ENCODE assay signal across 8 mouse cellular contexts in the genomic region with DNA sequence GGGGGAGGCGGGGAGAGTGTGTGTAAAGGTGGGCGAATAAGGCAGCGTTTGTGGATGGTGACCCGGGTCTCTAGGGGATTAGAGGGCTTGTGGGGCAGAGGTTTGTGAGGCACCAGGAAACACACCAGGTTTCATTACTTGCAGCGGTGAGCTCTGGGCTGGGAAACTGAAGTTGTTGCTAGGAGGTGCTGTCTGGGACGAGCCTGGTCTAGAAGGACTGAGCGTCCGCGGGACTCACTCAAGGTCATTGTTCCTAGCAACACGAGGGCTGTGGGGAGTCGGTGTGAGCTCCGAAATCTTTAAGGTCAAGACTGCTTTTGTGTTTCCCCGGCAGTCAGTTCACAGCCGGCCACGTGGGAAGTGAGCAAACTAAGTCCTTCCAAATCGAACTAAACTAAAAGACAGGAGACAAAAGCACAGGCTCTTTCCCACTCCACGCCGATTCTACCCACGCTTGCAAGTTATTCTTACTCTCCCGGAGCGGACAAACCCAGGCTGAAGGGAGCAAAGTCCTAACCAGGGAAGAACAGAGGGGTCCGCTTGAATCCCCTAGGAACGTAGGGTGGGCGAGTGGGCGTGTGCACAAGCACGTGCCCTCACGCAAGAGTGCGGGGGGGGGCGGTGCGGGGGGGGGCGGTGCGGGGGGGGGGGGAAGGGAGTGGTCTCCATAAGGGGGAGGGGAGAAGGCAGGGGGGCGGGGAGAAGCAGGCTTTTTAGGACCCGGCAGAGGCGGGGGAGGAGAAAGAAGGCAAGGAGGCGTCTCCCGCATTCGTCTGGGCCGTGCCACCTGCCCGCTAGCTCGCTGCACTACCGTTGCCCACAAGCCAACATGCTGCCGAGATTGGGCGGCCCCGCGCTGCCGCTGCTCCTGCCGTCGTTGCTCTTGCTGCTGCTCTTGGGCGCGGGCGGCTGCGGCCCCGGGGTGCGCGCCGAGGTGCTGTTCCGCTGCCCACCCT. TPM values are rescaled to one million over a fixed set of nuclear protein-coding genes. Genes with fewer than 3 reads are reported as not detected.
DNase-seq lines count a peak whose midpoint lies in the region; ATAC-seq lines count a peak whose summit lies in the region.

Gene Igfbp2 (plus strand): TSS at position 753 of the 956 bp plus-strand sequence.

- peaks cover 12% of the 10 kb centered on the region; the same call in 1 of the 2 replicates for H3K27me3 ChIP-seq in heart, embryonic 10.5 days (ENCODE audit: insufficient read depth, poor library complexity, severe bottlenecking)
- peaks cover 40% of the 10 kb centered on the region for H3K27me3 ChIP-seq in liver, embryonic 16.5 days (ENCODE audit: control insufficient read depth, insufficient read depth, low read depth, low read length)

- H3K9me3 ChIP-seq in heart, embryonic 10.5 days = no peaks in the 10 kb centered on the region
- no peaks in the 10 kb centered on the region for H3K9me3 ChIP-seq in liver, embryonic 16.5 days (replicated peaks; ENCODE audit: control insufficient read depth, low read length)

- intact Hi-C loops in heart, postnatal 25 days (cut with DNase I) = no loop called here

- peak within 1 kb of the TSS; percentile 82 for H3K27ac ChIP-seq in heart, embryonic 10.5 days
- no peak within 1 kb of the TSS for H3K27ac ChIP-seq in liver, embryonic 16.5 days (ENCODE audit: low read length)

- 1% methylated on average over 53 of the region's 58 CpGs for WGBS in heart, embryonic 10.5 days
- WGBS in liver, embryonic 16.5 days (ENCODE audit: insufficient replicate concordance) = 2% methylated on average over 47 of the region's 58 CpGs

- H3K36me3 ChIP-seq in heart, embryonic 10.5 days = no peaks in the 10 kb centered on the region
- no peaks in the 10 kb centered on the region for H3K36me3 ChIP-seq in liver, embryonic 16.5 days (ENCODE audit: control insufficient read depth, insufficient read depth)

- peak within 1 kb of the TSS; percentile 68 for H3K4me3 ChIP-seq in heart, embryonic 10.5 days
- H3K4me3 ChIP-seq in liver, embryonic 16.5 days (ENCODE audit: low read depth, low read length) = peak within 1 kb of the TSS; percentile 48

- DNase-seq in heart, embryonic 10.5 days (ENCODE audit: low spot score) = peak; percentile 81
- no peak for DNase-seq in heart, postnatal 25 days (ENCODE audit: low spot score)
- DNase-seq in brain, adult 2 months (ENCODE audit: low read depth, low spot score) = peak; percentile 50
- DNase-seq in frontal cortex, postnatal 36 days (ENCODE audit: low spot score in 2 of 2) = peak; percentile 26 to 35
- DNase-seq in kidney, postnatal 25 days = peak; percentile 42 to 67
- peak; percentile 29 to 33 for DNase-seq in right cerebral cortex, adult 2 months (ENCODE audit: low spot score in 2 of 2)

- 0 out of 2 replicates have a peak, but pooled peaks have one; percentile 30 for ATAC-seq in liver, embryonic 16.5 days (ENCODE audit: low read depth)
- no peak for ATAC-seq in megakaryocyte progenitor cell, adult 5-6 weeks (replicated peaks; ENCODE audit: poor library complexity)

- peaks cover 50% of the 10 kb centered on the region for H3K4me1 ChIP-seq in heart, embryonic 10.5 days
- no peaks in the 10 kb centered on the region; the same call in 1 of the 2 replicates for H3K4me1 ChIP-seq in liver, embryonic 16.5 days (ENCODE audit: control insufficient read depth, low read depth, low read length)

- peak within 1 kb of the TSS; percentile 61 for H3K4me2 ChIP-seq in liver, embryonic 16.5 days (ENCODE audit: low read depth, low read length)

- H3K9ac ChIP-seq in liver, embryonic 16.5 days (ENCODE audit: low read depth, low read length) = 0 out of 2 replicates have a peak within 1 kb of the TSS, but pooled peaks have one; percentile 30

RNA-seq across cellular contexts. Expression of gene Igfbp2, which starts in this region (rescaled TPM):
- polyA plus RNA-seq in heart, embryonic 10.5 days (2016; fragmentation: Nextera tagmentation; extraction: Ambion mirVana) = 137 and 226 TPM in 2 replicates
- not detected for total RNA-seq in heart, postnatal 25 days (2021)
- polyA plus RNA-seq in liver, embryonic 16.5 days (2015; fragmentation: Nextera tagmentation; extraction: Ambion mirVana) = 13.4 and 17.9 TPM in 2 replicates
- total RNA-seq in megakaryocyte progenitor cell, adult 5-6 weeks (2015) = not detected in 2 replicates
- not detected in 2 replicates for total RNA-seq in megakaryocyte progenitor cell, adult 5-6 weeks (2017)
